29 mouse cellular contexts compared by ENCODE assay signal in the genomic region with DNA sequence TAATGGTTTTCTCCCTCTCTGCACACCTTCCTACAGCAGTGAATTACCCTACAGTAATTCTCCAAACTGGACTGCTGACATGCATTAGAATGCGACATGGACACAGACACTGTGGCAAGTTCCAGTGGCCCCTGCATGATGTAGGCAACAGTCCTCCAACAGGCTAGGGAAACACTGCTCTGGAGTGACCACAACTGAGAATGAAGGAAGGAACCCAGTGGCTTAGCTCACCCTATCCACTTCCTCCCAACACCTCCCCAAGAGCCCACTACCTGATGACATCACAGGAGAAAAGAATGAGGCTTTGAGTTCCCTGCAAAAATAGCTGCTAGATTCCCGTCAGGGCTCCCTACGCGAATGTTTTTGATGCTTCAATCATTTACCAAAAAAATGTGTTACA. TPM values are rescaled to one million over a fixed set of nuclear protein-coding genes. Genes with fewer than 3 reads are reported as not detected.
DNase-seq lines count a peak whose midpoint lies in the region; ATAC-seq lines count a peak whose summit lies in the region.
"Had no signal": no experiment of that assay in that cellular context is flagged by ENCODE, and none has a peak within 500 bp of the region (broad histone marks: within the 10 kb centered on the region; RNA-seq: fewer than 3 reads in every experiment).

No protein-coding gene starts in this region.

- no peak overlapping the region for H3K9ac ChIP-seq in intestine, embryonic 16.5 days (ENCODE audit: low read depth, low read length)
- H3K9ac ChIP-seq: embryonic facial prominence, embryonic 12.5 days; embryonic facial prominence, embryonic 15.5 days; forebrain, embryonic 12.5 days; forebrain, embryonic 15.5 days; heart, embryonic 13.5 days; hindbrain, embryonic 12.5 days; hindbrain, embryonic 15.5 days had no signal

- no peak overlapping the region for H3K4me2 ChIP-seq in intestine, embryonic 16.5 days (ENCODE audit: low read depth, low read length)
- H3K4me2 ChIP-seq: embryonic facial prominence, embryonic 12.5 days; embryonic facial prominence, embryonic 15.5 days; forebrain, embryonic 12.5 days; forebrain, embryonic 15.5 days; heart, embryonic 13.5 days; hindbrain, embryonic 12.5 days; hindbrain, embryonic 15.5 days had no signal

- H3K27ac ChIP-seq in macrophage: peak overlapping the region; percentile 70
- H3K27ac ChIP-seq in intestine, embryonic 16.5 days (ENCODE audit: low read length): no peak overlapping the region
- H3K27ac ChIP-seq: embryonic facial prominence, embryonic 12.5 days; embryonic facial prominence, embryonic 15.5 days; forebrain, embryonic 15.5 days; heart, embryonic 10.5 days; heart, embryonic 13.5 days; hindbrain, embryonic 12.5 days; hindbrain, embryonic 15.5 days had no signal

- no peak overlapping the region for H3K4me3 ChIP-seq in macrophage (ENCODE audit: inconsistent target)
- no peak overlapping the region for H3K4me3 ChIP-seq in intestine, embryonic 16.5 days (ENCODE audit: low read length)
- H3K4me3 ChIP-seq: embryonic facial prominence, embryonic 12.5 days; embryonic facial prominence, embryonic 15.5 days; forebrain, embryonic 12.5 days; forebrain, embryonic 15.5 days; heart, adult 2 months; heart, embryonic 10.5 days; heart, embryonic 13.5 days; hindbrain, embryonic 12.5 days; hindbrain, embryonic 15.5 days had no signal

- 11% methylated on average over 4 of the region's 4 CpGs for WGBS in macrophage (ENCODE audit: missing documents)
- WGBS in intestine, embryonic 16.5 days: 81% methylated on average over 4 of the region's 4 CpGs

- H3K36me3 ChIP-seq in macrophage (ENCODE audit: inconsistent target): peaks cover 3% of the 10 kb centered on the region; the same call in 1 of the 2 replicates
- peaks cover 6% of the 10 kb centered on the region; the same call in 1 of the 2 replicates for H3K36me3 ChIP-seq in intestine, embryonic 16.5 days (ENCODE audit: control insufficient read depth, insufficient read depth, low read length)

- H3K27me3 ChIP-seq in intestine, embryonic 16.5 days (replicated peaks; ENCODE audit: control insufficient read depth, insufficient read depth, low read length): no peaks in the 10 kb centered on the region
- H3K27me3 ChIP-seq: CH12.LX; embryonic facial prominence, embryonic 12.5 days; embryonic facial prominence, embryonic 15.5 days; forebrain, embryonic 12.5 days; forebrain, embryonic 15.5 days; heart, embryonic 13.5 days; hindbrain, embryonic 12.5 days; hindbrain, embryonic 15.5 days had no signal

- peak; percentile 95 for ATAC-seq in common myeloid progenitor, adult 5-6 weeks (replicated peaks; ENCODE audit: low read depth, poor library complexity, severe bottlenecking)
- ATAC-seq in megakaryocyte progenitor cell, adult 5-6 weeks (replicated peaks; ENCODE audit: poor library complexity): peak; percentile 89
- ATAC-seq in intestine, embryonic 16.5 days: no peak
- ATAC-seq: forebrain, embryonic 15.5 days had no signal

- no peaks in the 10 kb centered on the region for H3K79me2 ChIP-seq in macrophage (ENCODE audit: inconsistent target)

- DNase-seq in heart, adult 11 months: peak; percentile 85
- DNase-seq in heart, adult 18-20 months: no peak
- DNase-seq in lung, postnatal 14 days: no peak
- DNase-seq in cerebellum, adult 9-10 months: no peak
- DNase-seq: adrenal gland, adult 2 months; adrenal gland, postnatal 14 days; B cell, adult 2 months; cerebellum, adult 11-12 months; cerebellum, adult 8-10 months; cerebellum, postnatal 14 days; gastrocnemius, postnatal 10 days; gastrocnemius, postnatal 36 days; heart, adult 2 months; heart, postnatal 14 days; heart, postnatal 4 days had no signal

- no peaks in the 10 kb centered on the region for H3K4me1 ChIP-seq in intestine, embryonic 16.5 days (ENCODE audit: control insufficient read depth, insufficient read depth, low read length)
- H3K4me1 ChIP-seq: embryonic facial prominence, embryonic 12.5 days; embryonic facial prominence, embryonic 15.5 days; forebrain, embryonic 15.5 days; heart, embryonic 10.5 days; hindbrain, embryonic 12.5 days; hindbrain, embryonic 15.5 days had no signal

- H3K9me3 ChIP-seq in intestine, embryonic 16.5 days (ENCODE audit: control insufficient read depth, low read length): no peaks in the 10 kb centered on the region
- H3K9me3 ChIP-seq: embryonic facial prominence, embryonic 12.5 days; embryonic facial prominence, embryonic 15.5 days; forebrain, embryonic 12.5 days; forebrain, embryonic 15.5 days; G1E; heart, embryonic 10.5 days; heart, embryonic 13.5 days; hindbrain, embryonic 12.5 days; hindbrain, embryonic 15.5 days had no signal

RNA-seq across cellular contexts. Expression of a gene that starts 55.7 kb away (rescaled TPM):
- total RNA-seq in heart, adult 18-20 months (2021): 10 to 100 TPM; 12.4 to 13.9 TPM
- total RNA-seq in common myeloid progenitor, adult 5-6 weeks (2017): 0.14 TPM in 1 of 2 replicates, not detected in the other
- 1 to 10 TPM in 1 of 26 experiments, not detected in 25; 4.3 TPM for total RNA-seq in macrophage (2018; cell fraction: chromatin; rRNA removed)
- under 1 TPM in 1 of 26 experiments, not detected in 25; 0.09 TPM for total RNA-seq in macrophage (2018; cell fraction: cytosol; rRNA removed)
- under 1 TPM in 1 of 26 experiments, not detected in 25; 0.45 TPM for total RNA-seq in macrophage (2018; cell fraction: nucleus; rRNA removed)
- not detected in 3 replicates for polyA plus RNA-seq in macrophage (2018)
- total RNA-seq in megakaryocyte progenitor cell, adult 5-6 weeks (2015): 0.10 TPM in 1 of 2 replicates, not detected in the other
- 0.27 TPM in 1 of 2 replicates, not detected in the other for total RNA-seq in megakaryocyte progenitor cell, adult 5-6 weeks (2017)
- 36.5 and 41.4 TPM in 2 replicates for polyA plus RNA-seq in intestine, embryonic 16.5 days (2015; fragmentation: Nextera tagmentation; extraction: Ambion mirVana)
- total RNA-seq: G1E had no signal
- polyA plus RNA-seq: G1E had no signal

Comparison
In these comparisons a context has a peak if more than half of its experiments do, and no peak if none do; other contexts are left out.
1. RNA of a gene that starts 55.7 kb away (total RNA-seq): 12.4 to 13.9 TPM in heart, adult 18-20 months; 0.14 TPM in common myeloid progenitor, adult 5-6 weeks and 0.10 to 0.27 TPM in megakaryocyte progenitor cell, adult 5-6 weeks; every median in the first group is over 10 times any median in the second.